Mouse (Mus musculus) c-Kit-negative CD71-positive TER-119-positive erythroid progenitor cells, embryonic 14.5 days (primary cell): ENCODE data around the gene Arid5b.

ENCODE experiments used
- DNase-seq: peaks from one replicate; pipeline ENCODE4 v3.0.0-alpha.2; 2013; ENCODE audit warnings: low read depth, low spot score

The Arid5b gene

GRCm38 (mm10) chr10:68164723-68165706 is 113.5 kb downstream of the Arid5b start:
- no peak for DNase-seq

- no peak for DNase-seq
Observed at GRCm38 (mm10) chr10:68164137-68164536, 114.4 kb downstream of the Arid5b start.

GRCm38 (mm10) chr10:68159759-68160158 is 118.8 kb downstream of the Arid5b start:
- DNase-seq: peak; percentile 5

GRCm38 (mm10) chr10:68158555-68158954 is 120.0 kb downstream of the Arid5b start:
- DNase-seq: peak; percentile 13

- no peak for DNase-seq
Observed at GRCm38 (mm10) chr10:68157511-68157910, 121.0 kb downstream of the Arid5b start.

GRCm38 (mm10) chr10:68156646-68157245 is 121.8 kb downstream of the Arid5b start:
- DNase-seq: peak; percentile 12

GRCm38 (mm10) chr10:68156159-68156558 is 122.4 kb downstream of the Arid5b start:
- peak; percentile 68 for DNase-seq

- peak; percentile 78 for DNase-seq
Observed at GRCm38 (mm10) chr10:68155431-68156119, 123.0 kb downstream of the Arid5b start.

GRCm38 (mm10) chr10:68154046-68154765 is 124.3 kb downstream of the Arid5b start:
- DNase-seq: no peak

GRCm38 (mm10) chr10:68153344-68154045 is 125.0 kb downstream of the Arid5b start:
- no peak for DNase-seq

GRCm38 (mm10) chr10:68148495-68148894 is 130.0 kb downstream of the Arid5b start:
- no peak for DNase-seq

GRCm38 (mm10) chr10:68147730-68148129 is 130.8 kb downstream of the Arid5b start:
- no peak for DNase-seq

- peak; percentile 69 for DNase-seq
Observed at GRCm38 (mm10) chr10:68146842-68147241, 131.7 kb downstream of the Arid5b start.

- no peak for DNase-seq
Observed at GRCm38 (mm10) chr10:68145286-68145950, 133.1 kb downstream of the Arid5b start.

- no peak for DNase-seq
Observed at GRCm38 (mm10) chr10:68142501-68142900, 136.0 kb downstream of the Arid5b start.

- DNase-seq: no peak
Observed at GRCm38 (mm10) chr10:68141567-68141966, 137.0 kb downstream of the Arid5b start.

- DNase-seq: no peak
Observed at GRCm38 (mm10) chr10:68140871-68141270, 137.7 kb downstream of the Arid5b start.

GRCm38 (mm10) chr10:68140306-68140705 is 138.2 kb downstream of the Arid5b start:
- DNase-seq: no peak

- no peak for DNase-seq
Observed at GRCm38 (mm10) chr10:68138123-68138522, 140.4 kb downstream of the Arid5b start.

- no peak for DNase-seq
Observed at GRCm38 (mm10) chr10:68137151-68137833, 141.2 kb downstream of the Arid5b start.
